Mouse (Mus musculus): ENCODE measurements around the gene Abcc6.

DNA sequence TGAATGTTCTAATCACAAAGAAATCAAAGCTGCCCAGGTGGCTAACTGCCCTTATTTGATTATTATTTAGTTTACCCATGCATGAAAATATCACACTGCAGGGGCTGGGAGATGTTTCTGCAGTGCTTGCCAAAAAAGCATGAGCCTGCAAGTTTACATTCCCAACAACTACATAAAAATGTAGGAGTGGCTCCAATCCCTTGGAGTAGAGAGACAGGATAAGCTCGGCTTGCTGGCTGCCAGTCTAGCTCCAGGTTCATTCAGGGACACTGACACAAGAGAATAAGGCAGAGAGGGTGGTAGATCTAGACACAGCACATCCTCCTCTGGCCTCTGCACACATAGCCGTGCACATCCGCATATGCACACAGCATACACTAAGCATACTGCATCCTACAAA is 10.5 kb downstream of the Abcc6 start:
- no peak for TF ChIP-seq CTCF (conservative IDR thresholded peaks at IDR 0.05; ENCODE audit: low read length)
- no peak for TF ChIP-seq NANOG (IDR thresholded peaks at IDR 0.05; ENCODE audit: borderline replicate concordance, low read length)
- no peak for TF ChIP-seq POU5F1 (IDR thresholded peaks at IDR 0.05; ENCODE audit: borderline replicate concordance, low read length)
